Mouse (Mus musculus): ENCODE results near the gene Ezh2. TPM values are rescaled to one million over a fixed set of nuclear protein-coding genes. Genes with fewer than 3 reads are reported as not detected.
"Not testable (repeated sequence)": the region's sequence is repeated elsewhere in the genome, so short reads cannot be mapped to it uniquely, and the experiment has no call there.

Gene Ezh2
- polyA plus RNA-seq, 1 experiment from 2014 or later, result 45.9 TPM

- not testable (repeated sequence) for H3K4me2 ChIP-seq (ENCODE audit: low read length); H3K9ac ChIP-seq (ENCODE audit: low read depth, low read length); H3K36me3 ChIP-seq (ENCODE audit: control insufficient read depth, insufficient read depth, low read length); H3K9me3 ChIP-seq (ENCODE audit: control insufficient read depth, low read length); H3K27me3 ChIP-seq (replicated peaks; ENCODE audit: control insufficient read depth, insufficient read depth, low read length); ATAC-seq; H3K27ac ChIP-seq (ENCODE audit: low read depth, low read length); H3K4me3 ChIP-seq (ENCODE audit: low read length); H3K4me1 ChIP-seq (ENCODE audit: control insufficient read depth, insufficient read depth, low read depth, low read length)
- WGBS, result 66% methylated on average over 5 of the region's 5 CpGs
These were observed 13.2 kb upstream of the Ezh2 start for GRCm38 (mm10) chr6:47608306-47608705.

- Histone ChIP-seq H3K9me3 (ENCODE audit: control insufficient read depth, low read length) (no peaks in the 10 kb centered on the region), H3K9ac (ENCODE audit: low read depth, low read length) (no peak overlapping the region), H3K4me2 (ENCODE audit: low read length) (no peak overlapping the region), H3K4me1 (ENCODE audit: control insufficient read depth, insufficient read depth, low read depth, low read length) (no peaks in the 10 kb centered on the region), H3K27me3 (replicated peaks; ENCODE audit: control insufficient read depth, insufficient read depth, low read length) (no peaks in the 10 kb centered on the region), H3K4me3 (ENCODE audit: low read length) (no peak overlapping the region), H3K27ac (ENCODE audit: low read depth, low read length) (no peak overlapping the region), H3K36me3 (ENCODE audit: control insufficient read depth, insufficient read depth, low read length) (no peaks in the 10 kb centered on the region)
- WGBS, result 72% methylated on average over 1 of the region's 1 CpGs
- no peak for ATAC-seq
These were observed 6.8 kb upstream of the Ezh2 start for GRCm38 (mm10) chr6:47601931-47602330.

- peak overlapping the region; percentile 77 for H3K4me2 ChIP-seq (ENCODE audit: low read length)
- H3K9me3 ChIP-seq (ENCODE audit: control insufficient read depth, low read length), result no peaks in the 10 kb centered on the region
- no peaks in the 10 kb centered on the region for H3K36me3 ChIP-seq (ENCODE audit: control insufficient read depth, insufficient read depth, low read length)
- peak overlapping the region; percentile 98 for H3K27ac ChIP-seq (ENCODE audit: low read depth, low read length)
- no peaks in the 10 kb centered on the region for H3K27me3 ChIP-seq (replicated peaks; ENCODE audit: control insufficient read depth, insufficient read depth, low read length)
- peak overlapping the region; percentile 95 for H3K4me3 ChIP-seq (ENCODE audit: low read length)
- 2% methylated on average over 6 of the region's 6 CpGs for WGBS
- H3K4me1 ChIP-seq (ENCODE audit: control insufficient read depth, insufficient read depth, low read depth, low read length), result peaks cover 5% of the 10 kb centered on the region
- ATAC-seq, result no peak
- peak overlapping the region; percentile 86 for H3K9ac ChIP-seq (ENCODE audit: low read depth, low read length)
These were observed 555 bp upstream of the Ezh2 start for GRCm38 (mm10) chr6:47595696-47596095.

- Histone ChIP-seq H3K4me3 (ENCODE audit: low read length) (peak overlapping the region; percentile 95), H3K4me1 (ENCODE audit: control insufficient read depth, insufficient read depth, low read depth, low read length) (peaks cover 5% of the 10 kb centered on the region), H3K27me3 (replicated peaks; ENCODE audit: control insufficient read depth, insufficient read depth, low read length) (no peaks in the 10 kb centered on the region), H3K27ac (ENCODE audit: low read depth, low read length) (peak overlapping the region; percentile 98), H3K9me3 (ENCODE audit: control insufficient read depth, low read length) (no peaks in the 10 kb centered on the region), H3K4me2 (ENCODE audit: low read length) (peak overlapping the region; percentile 81), H3K9ac (ENCODE audit: low read depth, low read length) (peak overlapping the region; percentile 98), H3K36me3 (ENCODE audit: control insufficient read depth, insufficient read depth, low read length) (no peaks in the 10 kb centered on the region)
- ATAC-seq, result peak; percentile 77
- WGBS, result 0% methylated on average over 50 of the region's 74 CpGs
These were observed 853 bp downstream of the Ezh2 start for GRCm38 (mm10) chr6:47594141-47594835.

- peak overlapping the region; percentile 98 for H3K27ac ChIP-seq (ENCODE audit: low read depth, low read length)
- H3K9me3 ChIP-seq (ENCODE audit: control insufficient read depth, low read length), result no peaks in the 10 kb centered on the region
- ATAC-seq, result no peak
- H3K27me3 ChIP-seq (replicated peaks; ENCODE audit: control insufficient read depth, insufficient read depth, low read length), result no peaks in the 10 kb centered on the region
- H3K4me1 ChIP-seq (ENCODE audit: control insufficient read depth, insufficient read depth, low read depth, low read length), result peaks cover 5% of the 10 kb centered on the region
- no peaks in the 10 kb centered on the region for H3K36me3 ChIP-seq (ENCODE audit: control insufficient read depth, insufficient read depth, low read length)
- H3K4me3 ChIP-seq (ENCODE audit: low read length), result peak overlapping the region; percentile 95
- peak overlapping the region; percentile 81 for H3K4me2 ChIP-seq (ENCODE audit: low read length)
- 5% methylated on average over 9 of the region's 9 CpGs for WGBS
- peak overlapping the region; percentile 98 for H3K9ac ChIP-seq (ENCODE audit: low read depth, low read length)
These were observed 1.6 kb downstream of the Ezh2 start for GRCm38 (mm10) chr6:47593590-47593989.

- not testable (repeated sequence) for H3K4me3 ChIP-seq (ENCODE audit: low read length); H3K9me3 ChIP-seq (ENCODE audit: control insufficient read depth, low read length); H3K9ac ChIP-seq (ENCODE audit: low read depth, low read length); H3K36me3 ChIP-seq (ENCODE audit: control insufficient read depth, insufficient read depth, low read length); H3K4me2 ChIP-seq (ENCODE audit: low read length); H3K27me3 ChIP-seq (replicated peaks; ENCODE audit: control insufficient read depth, insufficient read depth, low read length); ATAC-seq; H3K4me1 ChIP-seq (ENCODE audit: control insufficient read depth, insufficient read depth, low read depth, low read length); H3K27ac ChIP-seq (ENCODE audit: low read depth, low read length)
- WGBS, result 80% methylated on average over 2 of the region's 2 CpGs
These were observed 7.8 kb downstream of the Ezh2 start for GRCm38 (mm10) chr6:47587332-47587731.

GRCm38 (mm10) chr6:47572887-47573286 lies 22.3 kb downstream of the Ezh2 start:
- no peak for ATAC-seq
- WGBS, result 89% methylated on average over 2 of the region's 2 CpGs
- Histone ChIP-seq H3K36me3 (ENCODE audit: control insufficient read depth, insufficient read depth, low read length) (peaks cover 12% of the 10 kb centered on the region), H3K4me1 (ENCODE audit: control insufficient read depth, insufficient read depth, low read depth, low read length) (no peaks in the 10 kb centered on the region), H3K9me3 (ENCODE audit: control insufficient read depth, low read length) (no peaks in the 10 kb centered on the region), H3K9ac (ENCODE audit: low read depth, low read length) (no peak overlapping the region), H3K4me2 (ENCODE audit: low read length) (no peak overlapping the region), H3K27ac (ENCODE audit: low read depth, low read length) (no peak overlapping the region), H3K27me3 (replicated peaks; ENCODE audit: control insufficient read depth, insufficient read depth, low read length) (no peaks in the 10 kb centered on the region), H3K4me3 (ENCODE audit: low read length) (no peak overlapping the region)

- Histone ChIP-seq H3K4me1 (ENCODE audit: control insufficient read depth, insufficient read depth, low read depth, low read length) (no peaks in the 10 kb centered on the region), H3K9ac (ENCODE audit: low read depth, low read length) (no peak overlapping the region), H3K4me3 (ENCODE audit: low read length) (no peak overlapping the region), H3K9me3 (ENCODE audit: control insufficient read depth, low read length) (no peaks in the 10 kb centered on the region), H3K27me3 (replicated peaks; ENCODE audit: control insufficient read depth, insufficient read depth, low read length) (no peaks in the 10 kb centered on the region), H3K4me2 (ENCODE audit: low read length) (no peak overlapping the region), H3K27ac (ENCODE audit: low read depth, low read length) (no peak overlapping the region), H3K36me3 (ENCODE audit: control insufficient read depth, insufficient read depth, low read length) (peaks cover 15% of the 10 kb centered on the region)
- ATAC-seq, result no peak
- 89% methylated on average over 1 of the region's 1 CpGs for WGBS
These were observed 29.7 kb downstream of the Ezh2 start for GRCm38 (mm10) chr6:47565326-47566035.

GRCm38 (mm10) chr6:47561426-47561825 lies 33.7 kb downstream of the Ezh2 start:
- Histone ChIP-seq H3K4me1 (ENCODE audit: control insufficient read depth, insufficient read depth, low read depth, low read length) (no peaks in the 10 kb centered on the region), H3K27me3 (replicated peaks; ENCODE audit: control insufficient read depth, insufficient read depth, low read length) (no peaks in the 10 kb centered on the region), H3K36me3 (ENCODE audit: control insufficient read depth, insufficient read depth, low read length) (peaks cover 2% of the 10 kb centered on the region), H3K4me2 (ENCODE audit: low read length) (no peak overlapping the region), H3K9me3 (ENCODE audit: control insufficient read depth, low read length) (no peaks in the 10 kb centered on the region), H3K4me3 (ENCODE audit: low read length) (no peak overlapping the region), H3K27ac (ENCODE audit: low read depth, low read length) (no peak overlapping the region), H3K9ac (ENCODE audit: low read depth, low read length) (no peak overlapping the region)
- no peak for ATAC-seq
- WGBS, result 90% methylated on average over 5 of the region's 5 CpGs
